Mouse (Mus musculus) MEL (cell line): ENCODE measurements around the gene Tex38.

Source experiments
- BHLHE40 ChIP-seq: IDR thresholded peaks from 2 replicates; pipeline ENCODE4 v1.6.1; 2012; ENCODE audit warnings: low read depth, mild to moderate bottlenecking, inconsistent platforms, low read length, improper control_type of control experiment, borderline replicate concordance
- CTCF ChIP-seq, 3 experiments: IDR thresholded peaks in 2 of 3; conservative IDR thresholded peaks in 1 of 3; 2 replicates each; pipeline ENCODE4 v1.5.1; 2011 to 2012; ENCODE audit warnings: low read length in 3 of 3, low read depth in 2 of 3, mild to moderate bottlenecking in 2 of 3, improper control_type of control experiment in 1 of 3, inconsistent platforms in 1 of 3, mixed read lengths in 1 of 3, moderate library complexity in 1 of 3; ENCODE audit not compliant: control insufficient read depth in 1 of 3, insufficient read depth in 1 of 3, poor library complexity in 1 of 3, severe bottlenecking in 1 of 3
- ETS1 ChIP-seq: IDR thresholded peaks from 2 replicates; pipeline ENCODE4 v1.6.1; 2012; ENCODE audit warnings: low read depth, mild to moderate bottlenecking, inconsistent platforms, low read length, improper control_type of control experiment, moderate library complexity
- MAFK ChIP-seq: IDR thresholded peaks from 2 replicates; pipeline ENCODE4 v1.6.1; 2011; ENCODE audit warnings: low read depth, mild to moderate bottlenecking, low read length, improper control_type of control experiment, borderline replicate concordance
- POLR2A ChIP-seq, 2 experiments: IDR thresholded peaks; 2 replicates each; pipeline ENCODE4 v1.6.1; 2011 to 2012; ENCODE audit warnings: low read length in 2 of 2, mild to moderate bottlenecking in 2 of 2, control low read depth in 1 of 2, improper control_type of control experiment in 1 of 2, low read depth in 1 of 2, moderate library complexity in 1 of 2; ENCODE audit not compliant: control insufficient read depth in 1 of 2, insufficient read depth in 1 of 2, poor library complexity in 1 of 2
- RAD21 ChIP-seq: IDR thresholded peaks from 2 replicates; pipeline ENCODE4 v1.6.1; 2011; ENCODE audit warnings: mild to moderate bottlenecking, low read depth, low read length, improper control_type of control experiment
- TAL1 ChIP-seq: IDR thresholded peaks from 2 replicates; pipeline ENCODE4 v1.6.1; 2012; ENCODE audit warnings: mild to moderate bottlenecking, inconsistent platforms, low read length, moderate library complexity, mixed read lengths
- TCF12 ChIP-seq: IDR thresholded peaks from 2 replicates; pipeline ENCODE4 v1.6.1; 2014; ENCODE audit warnings: low read depth, mild to moderate bottlenecking, inconsistent platforms, low read length, improper control_type of control experiment, moderate library complexity

DNA sequence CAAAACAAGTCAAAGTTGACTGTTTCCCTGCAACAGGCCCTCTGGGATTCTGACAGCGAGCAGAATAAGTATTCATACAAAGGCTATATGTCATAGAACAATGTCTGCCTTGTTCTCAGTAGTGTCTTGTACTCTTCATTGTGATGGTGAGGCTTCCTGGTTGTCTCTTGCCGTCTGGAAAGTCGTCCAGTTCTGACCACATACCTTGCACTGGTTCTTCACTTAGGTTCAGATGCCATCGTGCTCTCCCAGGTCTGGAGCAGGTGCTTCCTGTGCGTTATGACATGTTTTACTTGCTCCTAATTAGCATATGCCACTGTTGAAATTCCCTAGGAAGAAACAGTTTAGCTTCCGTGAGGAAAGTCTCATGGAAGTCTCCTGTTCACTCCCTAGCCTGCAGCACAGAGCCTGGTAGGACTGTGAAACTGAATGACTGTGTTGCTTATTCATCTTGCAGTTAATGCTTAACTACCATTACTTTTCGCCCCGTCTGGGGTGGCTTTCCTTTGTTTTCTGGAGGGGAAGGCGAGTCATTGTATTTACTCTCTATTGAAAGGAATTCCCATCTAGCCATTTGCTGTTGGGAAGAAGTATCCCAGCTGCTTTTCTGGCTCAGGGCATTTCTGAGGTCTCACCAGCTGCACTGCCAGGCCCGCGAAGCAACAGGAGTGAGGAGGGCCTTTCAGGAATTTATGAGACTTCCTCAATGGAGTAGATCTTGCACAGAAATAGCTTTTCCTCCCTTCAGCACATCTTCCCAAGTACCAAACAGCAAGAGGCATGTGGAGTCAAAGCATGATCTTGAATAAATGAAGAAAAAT, 13.0 kb downstream of the Tex38 start:
- TF ChIP-seq TCF12 (no peak), CTCF (IDR thresholded peaks at IDR 0.05 in 2 of 3, conservative IDR thresholded peaks at IDR 0.05 in 1 of 3; ENCODE audit: control insufficient read depth in 1 of 3, insufficient read depth in 1 of 3, low read depth in 2 of 3, low read length in 3 of 3, poor library complexity in 1 of 3, severe bottlenecking in 1 of 3) (no peak), MAFK (no peak), TAL1 (no peak), ETS1 (no peak), POLR2A (IDR thresholded peaks at IDR 0.05; ENCODE audit: control insufficient read depth in 1 of 2, insufficient read depth in 1 of 2, low read depth in 1 of 2, low read length in 2 of 2, poor library complexity in 1 of 2) (no peak), RAD21 (no peak), BHLHE40 (no peak)
